Mouse (Mus musculus) liver, embryonic 16.5 days (tissue): ENCODE results near the gene ccdc198. TPM values are rescaled to one million over a fixed set of nuclear protein-coding genes. Genes with fewer than 3 reads are reported as not detected.
"Not testable (repeated sequence)": the region's sequence is repeated elsewhere in the genome, so short reads cannot be mapped to it uniquely, and the experiment has no call there.

Experiments used
- ATAC-seq: fragments of 200-750 bp; cut with Nextera tagmentation; 2 replicates; pipeline ENCODE4 v1.8.0; 2017; ENCODE audit warnings: low read depth, mild to moderate bottlenecking, moderate number of reproducible peaks, moderate library complexity
- H3K27ac ChIP-seq: fragments of 300-500 bp; sonication (generic); 2 replicates; pipeline ENCODE4 v1.5.1; 2014; ENCODE audit warnings: mild to moderate bottlenecking, low read length
- H3K27me3 ChIP-seq: fragments of 300-500 bp; sonication (generic); 2 replicates; pipeline ENCODE4 v1.6.1; 2014; ENCODE audit warnings: low read depth, low read length, mixed read lengths; ENCODE audit not compliant: control insufficient read depth, insufficient read depth
- H3K36me3 ChIP-seq: fragments of 300-500 bp; sonication (generic); 2 replicates; pipeline ENCODE4 v1.6.1; 2014; ENCODE audit warnings: mild to moderate bottlenecking; ENCODE audit not compliant: control insufficient read depth, insufficient read depth
- H3K4me1 ChIP-seq: fragments of 300-500 bp; sonication (generic); 2 replicates; pipeline ENCODE4 v1.6.1; 2014; ENCODE audit warnings: low read depth, low read length, mixed read lengths; ENCODE audit not compliant: control insufficient read depth
- H3K4me2 ChIP-seq: fragments of 300-500 bp; sonication (generic); 2 replicates; pipeline ENCODE4 v1.6.1; 2014; ENCODE audit warnings: low read depth, low read length, mixed read lengths
- H3K4me3 ChIP-seq: fragments of 300-500 bp; sonication (generic); 2 replicates; pipeline ENCODE4 v1.5.1; 2014; ENCODE audit warnings: low read depth, mild to moderate bottlenecking, low read length
- H3K9ac ChIP-seq: fragments of 300-500 bp; sonication (generic); 2 replicates; pipeline ENCODE4 v1.6.1; 2014; ENCODE audit warnings: low read depth, low read length
- H3K9me3 ChIP-seq: fragments of 300-500 bp; sonication (generic); replicated peaks from 2 replicates; pipeline ENCODE4 v1.6.1; 2016; ENCODE audit warnings: low read length; ENCODE audit not compliant: control insufficient read depth
- WGBS: fragments of 180-500 bp; shearing (Covaris S2); extraction: QIAGEN DNeasy Blood & Tissue Kit; methylation state at CpG from one replicate; pipeline ENCODE4 v1.1.7; 2014; ENCODE audit not compliant: insufficient replicate concordance; 5-methylcytosine and 5-hydroxymethylcytosine counted together
- polyA plus RNA-seq: library from polyadenylated mRNA; unstranded; fragments of >200 nt; fragmentation: Nextera tagmentation; extraction: Ambion mirVana; gene quantifications from 2 replicates; pipeline ENCODE4 v1.2.1, GENCODE M21; 2015

ccdc198 gene
- polyA plus RNA-seq, 1 experiment from 2014 or later, result 1.2 TPM

DNA sequence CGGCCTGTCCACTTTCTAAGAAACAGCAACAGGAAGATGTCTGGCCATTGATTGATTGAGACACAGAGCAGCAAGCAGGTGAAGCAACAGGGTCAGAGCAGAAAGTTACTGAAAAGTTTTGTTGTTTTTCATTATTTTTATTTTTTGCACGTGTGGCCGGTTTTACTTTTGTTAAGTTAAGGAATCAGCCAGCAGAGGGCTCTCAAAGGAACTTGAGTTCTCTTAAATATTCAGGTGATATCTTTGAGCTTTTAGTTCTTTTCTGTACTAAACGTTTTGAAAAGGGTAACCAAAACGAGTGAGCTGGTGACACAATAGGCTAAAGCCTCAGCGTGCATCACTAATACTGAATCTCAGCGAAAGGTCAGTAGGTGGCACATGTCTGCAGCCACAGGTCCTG lies 26.6 kb downstream of the ccdc198 start:
- H3K36me3 ChIP-seq, result no peaks in the 10 kb centered on the region
- no peaks in the 10 kb centered on the region for H3K4me1 ChIP-seq
- ATAC-seq, result no peak
- H3K4me2 ChIP-seq, result no peak overlapping the region
- no peak overlapping the region for H3K27ac ChIP-seq
- H3K9ac ChIP-seq, result no peak overlapping the region
- no peaks in the 10 kb centered on the region for H3K9me3 ChIP-seq
- no peaks in the 10 kb centered on the region for H3K27me3 ChIP-seq
- 59% methylated on average over 7 of the region's 7 CpGs for WGBS
- no peak overlapping the region for H3K4me3 ChIP-seq

- H3K27me3 ChIP-seq, H3K4me1 ChIP-seq, H3K4me2 ChIP-seq, H3K36me3 ChIP-seq, H3K9ac ChIP-seq, H3K27ac ChIP-seq, ATAC-seq, H3K4me3 ChIP-seq, H3K9me3 ChIP-seq: not testable (repeated sequence)
- 21% methylated on average over 3 of the region's 3 CpGs for WGBS
Observed at GRCm38 (mm10) chr14:49210215-49210614, 35.1 kb downstream of the ccdc198 start.

DNA sequence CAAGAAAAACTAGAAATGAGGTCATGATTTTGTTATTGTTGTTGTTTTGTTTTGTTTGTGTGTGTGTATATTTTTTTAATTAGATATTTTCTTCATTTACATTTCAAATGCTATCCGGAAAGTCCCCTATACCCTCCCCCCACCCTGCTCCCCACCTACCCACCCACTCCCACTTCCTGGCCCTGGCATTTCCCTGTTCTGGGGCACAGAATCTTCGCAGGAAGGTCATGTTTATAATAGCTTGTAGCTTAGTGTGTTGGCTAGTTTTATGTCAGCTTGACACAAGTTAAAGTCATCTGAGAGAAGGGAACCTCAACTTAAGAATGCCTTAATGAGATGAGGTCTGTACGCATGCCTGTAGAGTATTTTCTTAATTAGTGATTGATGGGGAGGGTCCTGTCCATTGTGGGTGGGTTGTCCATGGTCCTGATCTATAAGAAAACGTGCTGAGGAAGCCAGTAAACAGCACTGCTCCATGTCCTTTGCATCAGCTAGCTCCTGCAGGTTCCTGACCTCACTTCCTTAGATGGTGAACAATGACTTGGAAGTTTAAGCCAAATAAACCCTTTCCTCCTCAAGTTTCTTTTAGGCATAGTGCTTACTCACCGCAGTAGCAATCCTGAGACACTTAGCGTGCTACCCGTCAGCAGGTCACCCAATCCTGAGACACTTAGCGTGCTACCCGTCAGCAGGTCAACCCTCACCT lies 44.0 kb downstream of the ccdc198 start:
- Histone ChIP-seq H3K9me3 (no peaks in the 10 kb centered on the region), H3K36me3 (no peaks in the 10 kb centered on the region), H3K4me2 (no peak overlapping the region), H3K9ac (no peak overlapping the region), H3K27me3 (no peaks in the 10 kb centered on the region), H3K4me3 (no peak overlapping the region), H3K4me1 (no peaks in the 10 kb centered on the region), H3K27ac (no peak overlapping the region)
- 44% methylated on average over 9 of the region's 9 CpGs for WGBS
- no peak for ATAC-seq

DNA sequence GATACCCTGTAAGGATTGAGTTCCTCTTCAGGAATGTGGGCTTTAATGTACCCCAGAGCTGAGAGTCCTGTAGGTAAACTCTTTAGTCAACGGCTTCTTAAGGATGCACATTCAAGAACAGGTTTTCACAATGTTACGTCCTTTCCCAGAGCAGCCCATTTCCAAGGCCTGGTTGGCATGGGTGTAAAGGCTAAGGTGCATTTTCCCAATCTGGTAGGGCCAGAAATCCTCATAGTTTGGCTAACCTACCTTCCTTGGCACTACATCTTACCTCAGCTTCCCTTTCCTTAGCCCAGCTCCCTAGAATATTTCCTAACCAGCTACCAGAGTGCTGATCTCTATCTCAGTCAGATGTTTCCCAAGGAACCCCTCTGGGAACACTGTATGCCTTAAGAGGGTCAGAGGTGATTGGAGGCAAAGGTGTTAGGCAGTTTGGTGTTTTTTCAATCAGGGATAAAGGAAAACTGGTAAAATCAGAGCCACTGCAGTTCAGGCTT lies 48.2 kb downstream of the ccdc198 start:
- H3K4me3 ChIP-seq, result no peak overlapping the region
- H3K9me3 ChIP-seq, result no peaks in the 10 kb centered on the region
- ATAC-seq, result no peak
- H3K27me3 ChIP-seq, result no peaks in the 10 kb centered on the region
- H3K27ac ChIP-seq, result no peak overlapping the region
- 71% methylated on average over 2 of the region's 2 CpGs for WGBS
- no peak overlapping the region for H3K9ac ChIP-seq
- no peak overlapping the region for H3K4me2 ChIP-seq
- H3K4me1 ChIP-seq, result no peaks in the 10 kb centered on the region
- no peaks in the 10 kb centered on the region for H3K36me3 ChIP-seq

GRCm38 (mm10) chr14:49186270-49186669 lies 59.0 kb downstream of the ccdc198 start:
- no peaks in the 10 kb centered on the region for H3K9me3 ChIP-seq
- peaks cover 4% of the 10 kb centered on the region; the same call in 1 of the 2 replicates for H3K36me3 ChIP-seq
- no peaks in the 10 kb centered on the region for H3K4me1 ChIP-seq
- no peak overlapping the region for H3K9ac ChIP-seq
- no peak overlapping the region for H3K4me2 ChIP-seq
- WGBS, result 91% methylated on average over 2 of the region's 2 CpGs
- no peaks in the 10 kb centered on the region for H3K27me3 ChIP-seq
- no peak overlapping the region for H3K4me3 ChIP-seq
- no peak for ATAC-seq
- no peak overlapping the region for H3K27ac ChIP-seq

DNA sequence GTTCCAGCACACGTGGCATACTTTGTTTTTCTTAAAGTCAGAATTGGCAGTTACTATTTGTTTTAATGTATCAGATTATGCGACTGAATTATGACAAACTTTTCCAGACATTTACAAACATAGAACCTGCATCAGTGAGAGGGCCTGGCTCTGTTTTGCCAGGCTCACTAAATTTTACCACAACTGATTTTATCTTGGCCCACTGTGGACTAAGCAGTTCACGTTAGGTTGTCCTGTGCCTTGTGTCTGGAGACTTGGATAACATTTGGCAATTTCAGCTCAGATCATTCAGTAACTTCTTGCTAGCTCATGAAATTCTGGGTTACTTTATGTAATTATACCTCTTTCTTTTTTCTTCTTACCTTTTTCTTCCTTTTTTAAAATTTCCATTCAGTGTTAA lies 65.5 kb downstream of the ccdc198 start:
- WGBS, result 52% methylated on average over 3 of the region's 3 CpGs
- no peaks in the 10 kb centered on the region for H3K27me3 ChIP-seq
- no peaks in the 10 kb centered on the region; the same call in 1 of the 2 replicates for H3K36me3 ChIP-seq
- H3K9ac ChIP-seq, result no peak overlapping the region
- H3K9me3 ChIP-seq, result no peaks in the 10 kb centered on the region
- no peak overlapping the region for H3K4me3 ChIP-seq
- H3K4me2 ChIP-seq, result no peak overlapping the region
- H3K27ac ChIP-seq, result no peak overlapping the region
- ATAC-seq, result no peak
- peaks cover 2% of the 10 kb centered on the region for H3K4me1 ChIP-seq

GRCm38 (mm10) chr14:49173290-49174135 lies 71.8 kb downstream of the ccdc198 start:
- Histone ChIP-seq H3K4me2 (peak overlapping the region; percentile 93), H3K27ac (peak overlapping the region; percentile 84)

DNA sequence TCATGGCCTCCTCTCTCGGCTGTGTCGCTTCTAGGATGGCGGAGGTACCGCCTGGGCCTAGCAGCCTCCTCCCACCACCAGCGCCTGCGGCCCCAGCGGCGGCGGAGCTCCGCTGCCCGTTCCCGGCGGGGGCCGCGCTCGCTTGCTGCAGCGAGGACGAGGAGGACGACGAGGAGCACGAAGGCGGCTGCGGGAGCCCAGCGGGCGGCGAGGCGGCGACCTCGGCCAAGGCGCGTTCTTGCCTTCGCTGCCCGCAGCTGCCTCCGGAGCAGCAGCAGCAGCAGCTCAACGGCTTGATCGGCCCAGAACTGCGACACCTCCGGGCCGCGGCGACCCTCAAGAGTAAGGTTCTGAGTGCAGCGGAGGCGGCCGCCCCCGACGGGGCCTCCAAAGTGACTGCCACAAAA lies 72.7 kb downstream of the ccdc198 start:
- peak overlapping the region; percentile 84 for H3K27ac ChIP-seq
- H3K9ac ChIP-seq, result peak overlapping the region; percentile 97
- H3K9me3 ChIP-seq, result no peaks in the 10 kb centered on the region
- H3K4me3 ChIP-seq, result peak overlapping the region; percentile 95
- peak; percentile 65 for ATAC-seq
- H3K27me3 ChIP-seq, result no peaks in the 10 kb centered on the region
- H3K36me3 ChIP-seq, result no peaks in the 10 kb centered on the region
- peak overlapping the region; percentile 93 for H3K4me2 ChIP-seq
- under 1% methylated on average over 46 of the region's 46 CpGs for WGBS
- H3K4me1 ChIP-seq, result peaks cover 25% of the 10 kb centered on the region

More at GRCm38 (mm10) chr14:49173290-49174135, 71.8 kb downstream of the ccdc198 start:
- no peaks in the 10 kb centered on the region; the same call in 1 of the 2 replicates for H3K36me3 ChIP-seq
- H3K27me3 ChIP-seq, result no peaks in the 10 kb centered on the region
- H3K4me3 ChIP-seq, result peak overlapping the region; percentile 95
- ATAC-seq, result no peak
- no peaks in the 10 kb centered on the region for H3K9me3 ChIP-seq
- H3K4me1 ChIP-seq, result peaks cover 25% of the 10 kb centered on the region
- H3K9ac ChIP-seq, result peak overlapping the region; percentile 97
- 43% methylated on average over 16 of the region's 16 CpGs for WGBS
